Mouse (Mus musculus) CH12.LX (cell line): Measurements from ENCODE around the gene Spata48.

Source experiments
- EP300 ChIP-seq: IDR thresholded peaks from 2 replicates; pipeline ENCODE4 v1.6.1; 2011; ENCODE audit warnings: low read length, improper control_type of control experiment
- NELFE ChIP-seq: IDR thresholded peaks from 2 replicates; pipeline ENCODE4 v1.6.1; 2011; ENCODE audit warnings: low read depth, low read length, improper control_type of control experiment
- POLR2A ChIP-seq: IDR thresholded peaks from 2 replicates; pipeline ENCODE4 v1.6.1; 2011; ENCODE audit warnings: low read depth, mild to moderate bottlenecking, improper control_type of control experiment, low read length

GRCm38 (mm10) chr11:11528760-11529159, 66.9 kb downstream of the Spata48 start:
- peak; percentile 71 for TF ChIP-seq EP300
- TF ChIP-seq NELFE = peak; percentile 65
- TF ChIP-seq POLR2A = peak; percentile 59; the same call in 1 of the 2 replicates
